Mouse (Mus musculus) layer of hippocampus, adult 18-20 months (tissue): ENCODE results near the gene Slc26a1. TPM values are rescaled to one million over a fixed set of nuclear protein-coding genes. Genes with fewer than 3 reads are reported as not detected.
"Not testable (repeated sequence)": the region's sequence is repeated elsewhere in the genome, so short reads cannot be mapped to it uniquely, and the experiment has no call there.

Experiments
- DNase-seq, 2 experiments: peaks; one replicate each; pipeline ENCODE4 v3.0.0; 2022; ENCODE audit warnings: low spot score in 2 of 2
- total RNA-seq, 2 experiments: library from RNA; stranded (reverse); gene quantifications; 2 replicates each; pipeline ENCODE4 v1.2.3; 2021

Gene Slc26a1
- total RNA-seq, 2 experiments from 2014 or later, result 0.96 to 1.4 TPM

GRCm38 (mm10) chr5:108658611-108659010, 16.8 kb downstream of the Slc26a1 start:
- no peak for DNase-seq

- DNase-seq, result no peak
These were observed 18.0 kb downstream of the Slc26a1 start for GRCm38 (mm10) chr5:108657406-108657805.

- no peak for DNase-seq
These were observed 19.3 kb downstream of the Slc26a1 start for GRCm38 (mm10) chr5:108655891-108656650.

GRCm38 (mm10) chr5:108655381-108655780, 20.0 kb downstream of the Slc26a1 start:
- DNase-seq, result no peak

- DNase-seq, result no peak
These were observed 20.9 kb downstream of the Slc26a1 start for GRCm38 (mm10) chr5:108654444-108654990.

- DNase-seq, result no peak
These were observed 22.0 kb downstream of the Slc26a1 start for GRCm38 (mm10) chr5:108653341-108653740.

GRCm38 (mm10) chr5:108651823-108652222, 23.5 kb downstream of the Slc26a1 start:
- peak in 1 of 2 experiments; percentile 74 for DNase-seq

GRCm38 (mm10) chr5:108651136-108651720, 24.1 kb downstream of the Slc26a1 start:
- DNase-seq, result no peak

GRCm38 (mm10) chr5:108650341-108650740, 25.0 kb downstream of the Slc26a1 start:
- DNase-seq, result no peak

GRCm38 (mm10) chr5:108648937-108649576, 26.3 kb downstream of the Slc26a1 start:
- DNase-seq, result no peak

GRCm38 (mm10) chr5:108647820-108648465, 27.4 kb downstream of the Slc26a1 start:
- no peak for DNase-seq

GRCm38 (mm10) chr5:108647311-108647710, 28.1 kb downstream of the Slc26a1 start:
- DNase-seq, result no peak

- no peak for DNase-seq
These were observed 29.1 kb downstream of the Slc26a1 start for GRCm38 (mm10) chr5:108646343-108646660.

- DNase-seq, result peak in 1 of 2 experiments; percentile 41
These were observed 29.6 kb downstream of the Slc26a1 start for GRCm38 (mm10) chr5:108645651-108646342.

GRCm38 (mm10) chr5:108643674-108644073, 31.7 kb downstream of the Slc26a1 start:
- no peak for DNase-seq

GRCm38 (mm10) chr5:108636172-108636571, 39.2 kb downstream of the Slc26a1 start:
- DNase-seq, result no peak

GRCm38 (mm10) chr5:108634088-108634487, 41.3 kb downstream of the Slc26a1 start:
- not testable (repeated sequence) for DNase-seq

GRCm38 (mm10) chr5:108633676-108634075, 41.7 kb downstream of the Slc26a1 start:
- no peak for DNase-seq

GRCm38 (mm10) chr5:108629634-108630483, 45.5 kb downstream of the Slc26a1 start, which contains the start of the genes Gak and Tmem175:
Gene Gak (minus strand): TSS chr5:108629755.
Gene Tmem175 (plus strand): TSS chr5:108629770.
- peak; percentile 92 to 95 for DNase-seq
